8 mouse cellular contexts compared by ENCODE assay signal in the genomic region with DNA sequence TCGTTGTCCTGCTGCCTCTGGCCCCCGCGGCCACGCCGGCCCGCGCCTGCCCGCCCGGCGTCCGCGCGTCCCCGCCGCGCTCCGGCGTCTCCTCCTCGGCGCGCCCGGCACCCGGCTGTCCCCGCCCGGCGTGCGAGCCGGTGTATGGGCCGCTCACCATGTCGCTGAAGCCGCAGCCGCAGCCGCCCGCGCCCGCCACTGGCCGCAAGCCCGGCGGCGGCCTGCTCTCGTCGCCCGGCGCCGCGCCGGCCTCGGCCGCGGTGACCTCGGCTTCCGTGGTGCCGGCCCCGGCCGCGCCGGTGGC. TPM values are rescaled to one million over a fixed set of nuclear protein-coding genes. Genes with fewer than 3 reads are reported as not detected.
DNase-seq lines count a peak whose midpoint lies in the region; ATAC-seq and TF ChIP-seq lines count a peak whose summit lies in the region.

No protein-coding gene starts in this region.

- no peaks in the 10 kb centered on the region; the same call in 1 of the 2 replicates for H3K27me3 ChIP-seq in spleen, adult 2 months (ENCODE audit: control insufficient read depth, insufficient read depth, low read length)
- no peaks in the 10 kb centered on the region for H3K27me3 ChIP-seq in liver, embryonic 11.5 days (replicated peaks; ENCODE audit: control insufficient read depth, insufficient read depth, low read length)

- peak overlapping the region; percentile 87 for H3K4me2 ChIP-seq in liver, embryonic 11.5 days

- DNase-seq in cerebellum, adult 11-12 months, result peak; percentile 78
- DNase-seq in cerebellum, postnatal 4 days (ENCODE audit: low spot score in 2 of 2), result no peak
- DNase-seq in spleen, adult 2 months (ENCODE audit: low read depth in 1 of 2, low spot score in 2 of 2), result no peak
- no peak for DNase-seq in spleen, adult 12 weeks (ENCODE audit: low spot score)
- DNase-seq in liver, embryonic 11.5 days (ENCODE audit: low spot score), result no peak
- DNase-seq in embryo, embryonic 11 days, result no peak
- DNase-seq in left cerebral cortex, postnatal 14 days (ENCODE audit: low spot score in 2 of 2), result no peak
- no peak for DNase-seq in urinary bladder, postnatal 4 days (ENCODE audit: low spot score in 2 of 2)

- H3K9me3 ChIP-seq in liver, embryonic 11.5 days (ENCODE audit: control insufficient read depth, low read length), result no peaks in the 10 kb centered on the region

- ATAC-seq in liver, embryonic 11.5 days (replicated peaks; ENCODE audit: low FRiP score), result peak; percentile 47

- H3K36me3 ChIP-seq in spleen, adult 2 months (ENCODE audit: control insufficient read depth, insufficient read depth, low read length), result no peaks in the 10 kb centered on the region
- H3K36me3 ChIP-seq in liver, embryonic 11.5 days (ENCODE audit: control insufficient read depth, insufficient read depth, low read length), result no peaks in the 10 kb centered on the region

- 4% methylated on average over 39 of the region's 57 CpGs for WGBS in spleen, adult 2 months
- 2% methylated on average over 36 of the region's 57 CpGs for WGBS in liver, embryonic 11.5 days

- intact Hi-C loops in left cerebral cortex, postnatal 14 days (cut with DNase I), result loop anchor here (5.0 kb wide), 1 partner anchor 130 kb away; no protein-coding TSS in a partner anchor

- no peak for TF ChIP-seq CTCF in spleen, adult 2 months (IDR thresholded peaks at IDR 0.05; ENCODE audit: extremely low read depth, insufficient read depth, insufficient read length, insufficient replicate concordance)

- H3K9ac ChIP-seq in liver, embryonic 11.5 days (ENCODE audit: low read depth, low read length), result peak overlapping the region; percentile 97

- peak overlapping the region; percentile 86 for H3K27ac ChIP-seq in spleen, adult 2 months (ENCODE audit: insufficient read depth, low read length)
- H3K27ac ChIP-seq in liver, embryonic 11.5 days (ENCODE audit: low read depth, low read length), result peak overlapping the region; percentile 96

- TF ChIP-seq POLR2A in spleen, adult 2 months (IDR thresholded peaks at IDR 0.05; ENCODE audit: low read depth, low read length), result no peak

- peak overlapping the region; percentile 84 for H3K4me3 ChIP-seq in spleen, adult 2 months (ENCODE audit: extremely low read depth, insufficient read depth, insufficient read length)
- H3K4me3 ChIP-seq in liver, embryonic 11.5 days (ENCODE audit: low read depth, low read length), result peak overlapping the region; percentile 100

- peaks cover 4% of the 10 kb centered on the region for H3K4me1 ChIP-seq in spleen, adult 2 months (ENCODE audit: control insufficient read depth, insufficient read depth, insufficient read length)
- H3K4me1 ChIP-seq in liver, embryonic 11.5 days (replicated peaks; ENCODE audit: control insufficient read depth, insufficient read depth, low read length), result peaks cover 9% of the 10 kb centered on the region; the same call in 1 of the 2 replicates

RNA-seq across cellular contexts. Expression of gene Atxn2, which starts 0.7 kb away (rescaled TPM):
- 70.0 and 71.9 TPM in 2 replicates for polyA plus RNA-seq in spleen, adult 2 months (2012; rRNA removed)
- 49.8 and 63.9 TPM in 2 replicates for polyA plus RNA-seq in liver, embryonic 11.5 days (2014; fragmentation: Nextera tagmentation; extraction: Ambion mirVana)
- 100 to 1,000 TPM; 256 TPM for total RNA-seq in left cerebral cortex, postnatal 14 days (2021)

RNA-seq across cellular contexts. Expression of gene Brap, which starts 51.5 kb away (rescaled TPM):
- polyA plus RNA-seq in spleen, adult 2 months (2012; rRNA removed), result 17.9 and 22.5 TPM in 2 replicates
- polyA plus RNA-seq in liver, embryonic 11.5 days (2014; fragmentation: Nextera tagmentation; extraction: Ambion mirVana), result 42.8 and 46.0 TPM in 2 replicates
- total RNA-seq in left cerebral cortex, postnatal 14 days (2021), result 10 to 100 TPM; 55.0 to 59.1 TPM

RNA-seq across cellular contexts. Expression of gene Acad10, which starts 51.6 kb away (rescaled TPM):
- polyA plus RNA-seq in spleen, adult 2 months (2012; rRNA removed), result 3.9 and 4.4 TPM in 2 replicates
- polyA plus RNA-seq in liver, embryonic 11.5 days (2014; fragmentation: Nextera tagmentation; extraction: Ambion mirVana), result 2.7 and 3.6 TPM in 2 replicates
- 1 to 10 TPM; 3.1 to 3.3 TPM for total RNA-seq in left cerebral cortex, postnatal 14 days (2021)
